Mouse (Mus musculus) kidney, embryonic 15.5 days (tissue): ENCODE data around the gene Dok5. TPM values are rescaled to one million over a fixed set of nuclear protein-coding genes. Genes with fewer than 3 reads are reported as not detected.

Experiments used
- ATAC-seq: fragments of 200-750 bp; cut with Nextera tagmentation; replicated peaks from 2 replicates; pipeline ENCODE4 v1.8.0; 2017; ENCODE audit warnings: moderate TSS enrichment; ENCODE audit not compliant: low FRiP score
- H3K27ac ChIP-seq: fragments of 300-500 bp; sonication (generic); 2 replicates; pipeline ENCODE4 v1.5.1; 2015; ENCODE audit warnings: mild to moderate bottlenecking, inconsistent platforms
- H3K27me3 ChIP-seq: fragments of 300-500 bp; sonication (generic); 2 replicates; pipeline ENCODE4 v1.6.1; 2015; ENCODE audit warnings: inconsistent platforms
- H3K36me3 ChIP-seq: fragments of 300-500 bp; sonication (generic); 2 replicates; pipeline ENCODE4 v1.6.1; 2015; ENCODE audit warnings: inconsistent platforms
- H3K4me1 ChIP-seq: fragments of 300-500 bp; sonication (generic); 2 replicates; pipeline ENCODE4 v1.6.1; 2015; ENCODE audit warnings: inconsistent platforms
- H3K4me2 ChIP-seq: fragments of 300-500 bp; sonication (generic); 2 replicates; pipeline ENCODE4 v1.6.1; 2015; ENCODE audit warnings: moderate library complexity, mild to moderate bottlenecking, inconsistent platforms
- H3K4me3 ChIP-seq: fragments of 300-500 bp; sonication (generic); replicated peaks from 2 replicates; pipeline ENCODE4 v1.5.1; 2015; ENCODE audit warnings: mild to moderate bottlenecking, inconsistent platforms
- H3K9ac ChIP-seq: fragments of 300-500 bp; sonication (generic); 2 replicates; pipeline ENCODE4 v1.6.1; 2015; ENCODE audit warnings: mild to moderate bottlenecking, inconsistent platforms
- H3K9me3 ChIP-seq: fragments of 300-500 bp; sonication (generic); replicated peaks from 2 replicates; pipeline ENCODE4 v1.6.1; 2016; ENCODE audit warnings: inconsistent platforms
- WGBS: fragments of 180-500 bp; shearing (Covaris S2); methylation state at CpG from one replicate; pipeline ENCODE4 v1.1.7; 2015; ENCODE audit warnings: mixed read lengths; 5-methylcytosine and 5-hydroxymethylcytosine counted together
- polyA plus RNA-seq: library from polyadenylated mRNA; unstranded; fragments of >200 nt; fragmentation: Nextera tagmentation; extraction: Ambion mirVana; gene quantifications from 2 replicates; pipeline ENCODE4 v1.2.1, GENCODE M21; 2015

Dok5 gene
- polyA plus RNA-seq, 1 experiment from 2014 or later: 2.2 TPM

- no peaks in the 10 kb centered on the region for H3K36me3 ChIP-seq
- 59% methylated on average over 10 of the region's 10 CpGs for WGBS
Measured at GRCm38 (mm10) chr2:170808259-170808789, 76.7 kb downstream of the Dok5 start.

DNA sequence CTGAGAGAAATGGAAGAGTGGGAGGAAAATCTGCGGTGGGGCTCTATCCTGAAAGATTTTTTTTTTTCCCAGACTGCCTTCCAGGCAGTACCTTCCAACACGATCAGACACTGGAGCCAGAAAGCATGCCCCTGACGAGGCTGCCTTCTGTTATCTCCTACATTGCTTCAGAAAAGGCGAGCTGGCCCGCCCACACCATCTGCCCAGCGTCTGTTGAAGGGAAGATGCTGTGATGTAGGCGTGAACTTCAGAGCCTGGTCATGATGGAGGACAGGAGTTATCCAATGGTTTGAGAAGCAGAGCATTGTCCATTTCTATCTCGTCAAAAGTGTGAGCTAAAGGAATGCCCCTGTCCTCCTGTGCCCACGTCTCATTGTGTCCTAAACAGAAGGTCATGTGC is 79.7 kb downstream of the Dok5 start:
- Histone ChIP-seq H3K4me3 (no peak overlapping the region), H3K4me2 (no peak overlapping the region), H3K27me3 (no peaks in the 10 kb centered on the region), H3K9me3 (no peaks in the 10 kb centered on the region), H3K27ac (no peak overlapping the region), H3K36me3 (no peaks in the 10 kb centered on the region), H3K9ac (no peak overlapping the region), H3K4me1 (peaks cover 12% of the 10 kb centered on the region)
- ATAC-seq: no peak
- WGBS: 73% methylated on average over 9 of the region's 9 CpGs

More at GRCm38 (mm10) chr2:170808259-170808789, 76.7 kb downstream of the Dok5 start:
- H3K27ac ChIP-seq: no peak overlapping the region
- H3K9me3 ChIP-seq: no peaks in the 10 kb centered on the region
- H3K4me3 ChIP-seq: no peak overlapping the region
- H3K4me2 ChIP-seq: no peak overlapping the region
- H3K9ac ChIP-seq: no peak overlapping the region
- H3K4me1 ChIP-seq: peaks cover 12% of the 10 kb centered on the region
- ATAC-seq: no peak
- H3K27me3 ChIP-seq: no peaks in the 10 kb centered on the region

DNA sequence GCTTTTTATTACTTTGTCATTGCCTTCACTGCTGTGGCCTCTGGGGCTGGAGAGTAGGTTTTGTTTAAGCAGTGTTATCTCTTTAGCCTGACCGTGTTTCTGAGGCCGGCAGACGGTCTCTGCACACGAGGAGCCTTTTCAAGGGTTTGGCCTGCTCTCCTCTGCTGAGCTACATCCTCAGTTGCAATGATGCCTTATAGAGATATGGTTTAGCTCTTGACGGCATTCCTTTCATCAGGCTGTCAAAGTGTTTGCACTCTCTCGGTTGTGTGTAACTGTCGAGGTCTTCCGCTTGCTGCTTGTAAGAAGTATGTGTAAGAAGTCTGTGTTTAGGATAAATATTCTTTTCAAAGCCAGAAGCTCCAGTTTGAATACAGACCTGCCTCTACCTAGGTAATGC is 84.7 kb downstream of the Dok5 start:
- Histone ChIP-seq H3K27ac (no peak overlapping the region), H3K9ac (no peak overlapping the region), H3K36me3 (no peaks in the 10 kb centered on the region), H3K27me3 (no peaks in the 10 kb centered on the region), H3K4me3 (no peak overlapping the region), H3K9me3 (peaks cover 6% of the 10 kb centered on the region), H3K4me1 (no peaks in the 10 kb centered on the region), H3K4me2 (no peak overlapping the region)
- no peak for ATAC-seq
- WGBS: 67% methylated on average over 8 of the region's 8 CpGs

GRCm38 (mm10) chr2:170817112-170817703 is 85.6 kb downstream of the Dok5 start:
- H3K36me3 ChIP-seq: no peaks in the 10 kb centered on the region
- no peak overlapping the region for H3K4me2 ChIP-seq
- no peaks in the 10 kb centered on the region for H3K27me3 ChIP-seq
- H3K9me3 ChIP-seq: peaks cover 6% of the 10 kb centered on the region
- no peaks in the 10 kb centered on the region for H3K4me1 ChIP-seq
- no peak overlapping the region for H3K27ac ChIP-seq
- ATAC-seq: no peak
- WGBS: 69% methylated on average over 4 of the region's 4 CpGs
- H3K4me3 ChIP-seq: no peak overlapping the region
- H3K9ac ChIP-seq: no peak overlapping the region

DNA sequence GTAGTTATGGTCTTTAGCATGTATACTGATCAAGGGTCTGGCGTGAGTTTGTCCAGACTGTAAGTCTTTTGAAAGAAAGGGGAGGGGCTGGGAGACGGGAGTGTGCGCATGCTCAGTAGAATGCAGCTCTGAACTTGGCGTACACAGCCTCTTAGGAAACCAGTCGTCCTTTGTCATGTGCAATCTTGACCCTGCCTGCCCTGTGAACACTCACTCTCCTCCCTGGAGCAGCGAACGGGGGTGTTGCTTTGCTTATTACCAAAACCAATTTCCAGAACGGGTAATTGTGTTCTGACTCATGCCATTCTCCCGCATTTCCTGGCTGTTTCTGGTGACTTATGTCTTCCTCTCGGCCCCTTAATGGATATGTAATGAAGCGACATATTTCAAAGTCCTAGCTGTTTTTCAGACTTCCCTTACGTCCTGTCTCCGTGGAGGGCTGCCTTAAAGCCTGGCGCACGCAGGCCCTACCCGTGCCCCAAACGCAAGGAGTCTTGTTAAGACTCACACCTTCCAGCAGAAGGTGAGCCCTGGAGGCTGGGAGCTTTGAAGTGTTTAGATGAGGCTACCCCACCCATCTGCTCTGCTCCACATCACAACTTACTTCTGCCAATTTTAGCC is 95.3 kb downstream of the Dok5 start:
- H3K9me3 ChIP-seq: no peaks in the 10 kb centered on the region
- H3K9ac ChIP-seq: no peak overlapping the region
- WGBS: 22% methylated on average over 17 of the region's 17 CpGs
- ATAC-seq: peak; percentile 78
- no peaks in the 10 kb centered on the region for H3K36me3 ChIP-seq
- H3K4me3 ChIP-seq: peak overlapping the region; percentile 13
- H3K4me2 ChIP-seq: peak overlapping the region; percentile 49
- H3K27me3 ChIP-seq: no peaks in the 10 kb centered on the region
- H3K27ac ChIP-seq: peak overlapping the region; percentile 52
- H3K4me1 ChIP-seq: peaks cover 19% of the 10 kb centered on the region

GRCm38 (mm10) chr2:170828757-170829156 is 97.2 kb downstream of the Dok5 start:
- H3K4me1 ChIP-seq: peaks cover 16% of the 10 kb centered on the region
- H3K27me3 ChIP-seq: no peaks in the 10 kb centered on the region
- peak overlapping the region; percentile 62 for H3K27ac ChIP-seq
- 31% methylated on average over 7 of the region's 7 CpGs for WGBS
- no peak overlapping the region for H3K4me3 ChIP-seq
- H3K36me3 ChIP-seq: no peaks in the 10 kb centered on the region
- H3K4me2 ChIP-seq: no peak overlapping the region
- no peak for ATAC-seq
- H3K9ac ChIP-seq: no peak overlapping the region
- no peaks in the 10 kb centered on the region for H3K9me3 ChIP-seq

DNA sequence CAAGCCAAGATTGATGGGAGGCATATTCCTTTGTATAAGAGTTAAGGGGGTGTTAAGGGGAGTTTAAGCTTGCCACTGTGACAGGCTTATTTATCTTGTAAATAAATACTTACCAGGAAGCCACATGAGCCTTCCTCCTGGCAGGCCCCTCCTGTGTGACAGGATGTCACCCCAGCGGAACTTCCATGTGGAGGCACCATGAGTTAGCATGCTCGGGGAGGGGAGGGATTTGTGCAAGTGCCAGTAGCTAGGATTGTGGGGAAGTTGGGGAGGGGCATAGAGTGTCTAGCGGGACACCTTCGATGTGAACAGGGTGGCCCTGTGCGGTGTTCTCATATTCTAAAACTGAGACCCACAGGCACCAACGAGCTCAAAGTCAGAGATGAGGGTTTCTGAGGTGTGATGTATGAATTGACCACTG is 97.6 kb downstream of the Dok5 start:
- no peak overlapping the region for H3K4me2 ChIP-seq

GRCm38 (mm10) chr2:170829988-170830387 is 98.4 kb downstream of the Dok5 start:
- H3K9ac ChIP-seq: no peak overlapping the region
- no peak overlapping the region for H3K4me3 ChIP-seq
- no peak overlapping the region for H3K27ac ChIP-seq
- no peaks in the 10 kb centered on the region for H3K9me3 ChIP-seq
- ATAC-seq: no peak
- no peaks in the 10 kb centered on the region for H3K36me3 ChIP-seq
- H3K4me2 ChIP-seq: no peak overlapping the region
- H3K27me3 ChIP-seq: no peaks in the 10 kb centered on the region
- WGBS: 74% methylated on average over 14 of the region's 14 CpGs
- peaks cover 16% of the 10 kb centered on the region for H3K4me1 ChIP-seq

More for the DNA sequence above, 97.6 kb downstream of the Dok5 start:
- no peaks in the 10 kb centered on the region for H3K27me3 ChIP-seq
- peak; percentile 77 for ATAC-seq
- 50% methylated on average over 6 of the region's 6 CpGs for whole genome bisulfite sequencing
- H3K4me1 ChIP-seq: peaks cover 16% of the 10 kb centered on the region
- 0 out of 2 replicates have a peak overlapping the region, but pooled peaks have one; percentile 62 for H3K27ac ChIP-seq
- no peak overlapping the region for H3K9ac ChIP-seq
- no peak overlapping the region for H3K4me3 ChIP-seq
- no peaks in the 10 kb centered on the region for H3K36me3 ChIP-seq
- no peaks in the 10 kb centered on the region for H3K9me3 ChIP-seq

GRCm38 (mm10) chr2:170836862-170837261 is 105.3 kb downstream of the Dok5 start:
- Histone ChIP-seq H3K4me1 (peaks cover 24% of the 10 kb centered on the region), H3K9ac (no peak overlapping the region), H3K27ac (no peak overlapping the region), H3K4me3 (no peak overlapping the region), H3K4me2 (no peak overlapping the region), H3K9me3 (no peaks in the 10 kb centered on the region), H3K27me3 (no peaks in the 10 kb centered on the region), H3K36me3 (no peaks in the 10 kb centered on the region)
- 55% methylated on average over 10 of the region's 10 CpGs for WGBS
- no peak for ATAC-seq

- no peaks in the 10 kb centered on the region for H3K27me3 ChIP-seq
- no peak for ATAC-seq
- H3K4me1 ChIP-seq: peaks cover 24% of the 10 kb centered on the region
- WGBS: 33% methylated on average over 11 of the region's 11 CpGs
- no peaks in the 10 kb centered on the region for H3K36me3 ChIP-seq
- no peak overlapping the region for H3K4me2 ChIP-seq
- no peak overlapping the region for H3K4me3 ChIP-seq
- no peak overlapping the region for H3K27ac ChIP-seq
- H3K9me3 ChIP-seq: no peaks in the 10 kb centered on the region
- no peak overlapping the region for H3K9ac ChIP-seq
Measured at GRCm38 (mm10) chr2:170837363-170837762, 105.8 kb downstream of the Dok5 start.

- H3K4me2 ChIP-seq: no peak overlapping the region
- H3K9ac ChIP-seq: no peak overlapping the region
- WGBS: 18% methylated on average over 12 of the region's 12 CpGs
- H3K4me3 ChIP-seq: no peak overlapping the region
- H3K36me3 ChIP-seq: no peaks in the 10 kb centered on the region
- peak overlapping the region; percentile 73 for H3K27ac ChIP-seq
- peaks cover 24% of the 10 kb centered on the region for H3K4me1 ChIP-seq
- peak; percentile 89 for ATAC-seq
- no peaks in the 10 kb centered on the region for H3K27me3 ChIP-seq
- no peaks in the 10 kb centered on the region for H3K9me3 ChIP-seq
Measured at GRCm38 (mm10) chr2:170837824-170838557, 106.4 kb downstream of the Dok5 start.

- Histone ChIP-seq H3K27me3 (no peaks in the 10 kb centered on the region), H3K4me1 (peaks cover 24% of the 10 kb centered on the region), H3K9ac (no peak overlapping the region), H3K4me3 (no peak overlapping the region), H3K36me3 (no peaks in the 10 kb centered on the region), H3K4me2 (no peak overlapping the region), H3K9me3 (no peaks in the 10 kb centered on the region), H3K27ac (no peak overlapping the region)
- 69% methylated on average over 13 of the region's 13 CpGs for WGBS
- ATAC-seq: no peak
Measured at GRCm38 (mm10) chr2:170841441-170841965, 109.9 kb downstream of the Dok5 start.
